In the genomic region with DNA sequence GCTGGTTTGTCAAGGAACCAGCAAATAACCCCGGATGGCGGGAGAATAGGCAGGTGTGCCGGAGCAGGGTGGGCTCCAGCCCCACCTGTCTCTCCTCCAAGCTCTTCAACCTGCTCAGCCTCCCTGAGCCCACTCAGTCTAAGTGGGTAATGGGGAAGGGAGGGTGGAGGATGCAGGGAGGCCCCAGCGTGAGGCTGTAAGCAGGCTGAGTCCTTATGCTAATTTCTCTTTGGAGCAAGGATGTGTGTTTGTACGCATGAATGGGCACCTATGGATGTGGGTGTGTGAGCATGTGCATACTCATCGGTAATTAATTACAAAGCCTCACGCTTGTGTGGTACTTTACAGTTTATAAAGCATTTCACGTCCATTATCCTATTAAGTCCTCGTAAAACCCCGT, we compare ENCODE assay signal across 19 mouse cellular contexts.
DNase-seq lines count a peak whose midpoint lies in the region; ATAC-seq and TF ChIP-seq lines count a peak whose summit lies in the region.
"Had no signal": no experiment of that assay in that cellular context is flagged by ENCODE, and none has a peak within 500 bp of the region (broad histone marks: within the 10 kb centered on the region; RNA-seq: fewer than 3 reads in every experiment).

No protein-coding gene starts in this region.

- WGBS in forebrain, embryonic 13.5 days = 13% methylated on average over 10 of the region's 10 CpGs
- WGBS in hindbrain, postnatal 0 days = 26% methylated on average over 10 of the region's 10 CpGs
- 38% methylated on average over 10 of the region's 10 CpGs for WGBS in neural tube, embryonic 13.5 days
- WGBS in kidney, embryonic 14.5 days = 71% methylated on average over 10 of the region's 10 CpGs

- peaks cover 90% of the 10 kb centered on the region for H3K27me3 ChIP-seq in forebrain, embryonic 13.5 days
- H3K27me3 ChIP-seq in hindbrain, postnatal 0 days (ENCODE audit: insufficient read depth, low read length) = peaks cover 3% of the 10 kb centered on the region
- peaks cover 68% of the 10 kb centered on the region for H3K27me3 ChIP-seq in neural tube, embryonic 13.5 days
- peaks cover 5% of the 10 kb centered on the region; the same call in 1 of the 2 replicates for H3K27me3 ChIP-seq in kidney, embryonic 14.5 days (ENCODE audit: control insufficient read depth, insufficient read depth, low read length)
- H3K27me3 ChIP-seq: intestine, embryonic 15.5 days had no signal

- peak; percentile 20 for DNase-seq in embryo, embryonic 10 days (ENCODE audit: low spot score)
- no peak for DNase-seq in embryo, embryonic 9.5 days (ENCODE audit: extremely low spot score)
- peak; percentile 39 for DNase-seq in hindbrain, postnatal 0 days (ENCODE audit: low spot score)
- no peak for DNase-seq in heart, postnatal 36 days
- DNase-seq: adrenal gland, postnatal 14 days; cerebellum, adult 9-11 months; gastrocnemius, postnatal 14 days; kidney, postnatal 10 days; lung, postnatal 14 days; right cerebral cortex, postnatal 4 days; thymus, adult 2 months had no signal

- peak overlapping the region; percentile 1; the same call in 1 of the 2 replicates for H3K27ac ChIP-seq in forebrain, embryonic 13.5 days
- no peak overlapping the region for H3K27ac ChIP-seq in hindbrain, postnatal 0 days
- peak overlapping the region; percentile 61 for H3K27ac ChIP-seq in neural tube, embryonic 13.5 days (replicated peaks)
- no peak overlapping the region for H3K27ac ChIP-seq in kidney, embryonic 14.5 days (ENCODE audit: low read depth, low read length)
- H3K27ac ChIP-seq: embryonic facial prominence, embryonic 13.5 days; intestine, embryonic 15.5 days; limb, embryonic 12.5 days; liver, embryonic 14.5 days had no signal

- no peak overlapping the region for H3K9ac ChIP-seq in forebrain, embryonic 13.5 days
- no peak overlapping the region for H3K9ac ChIP-seq in hindbrain, postnatal 0 days (replicated peaks; ENCODE audit: low read length)
- H3K9ac ChIP-seq in neural tube, embryonic 13.5 days = no peak overlapping the region
- no peak overlapping the region for H3K9ac ChIP-seq in kidney, embryonic 14.5 days (ENCODE audit: low read depth, low read length)
- H3K9ac ChIP-seq: embryonic facial prominence, embryonic 13.5 days; intestine, embryonic 15.5 days; limb, embryonic 12.5 days; liver, embryonic 14.5 days had no signal

- H3K9me3 ChIP-seq in forebrain, embryonic 13.5 days (replicated peaks) = no peaks in the 10 kb centered on the region
- no peaks in the 10 kb centered on the region for H3K9me3 ChIP-seq in hindbrain, postnatal 0 days (ENCODE audit: low read length)
- H3K9me3 ChIP-seq in neural tube, embryonic 13.5 days = no peaks in the 10 kb centered on the region
- no peaks in the 10 kb centered on the region for H3K9me3 ChIP-seq in kidney, embryonic 14.5 days (ENCODE audit: control insufficient read depth, low read length)
- H3K9me3 ChIP-seq: embryonic facial prominence, embryonic 13.5 days; intestine, embryonic 15.5 days; limb, embryonic 12.5 days had no signal

- peak overlapping the region; percentile 24 for H3K4me2 ChIP-seq in forebrain, embryonic 13.5 days
- H3K4me2 ChIP-seq in hindbrain, postnatal 0 days (ENCODE audit: low read depth, low read length) = no peak overlapping the region
- H3K4me2 ChIP-seq in neural tube, embryonic 13.5 days = 0 out of 2 replicates have a peak overlapping the region, but pooled peaks have one; percentile 3
- no peak overlapping the region for H3K4me2 ChIP-seq in kidney, embryonic 14.5 days (replicated peaks; ENCODE audit: low read depth, low read length)
- H3K4me2 ChIP-seq: embryonic facial prominence, embryonic 13.5 days; intestine, embryonic 15.5 days; limb, embryonic 12.5 days had no signal

- intact Hi-C loops in heart, postnatal 36 days (cut with DNase I) = no loop called here

- no peaks in the 10 kb centered on the region for H3K36me3 ChIP-seq in forebrain, embryonic 13.5 days (ENCODE audit: poor library complexity, severe bottlenecking)
- no peaks in the 10 kb centered on the region for H3K36me3 ChIP-seq in hindbrain, postnatal 0 days (ENCODE audit: insufficient read depth, low read length)
- no peaks in the 10 kb centered on the region for H3K36me3 ChIP-seq in neural tube, embryonic 13.5 days
- no peaks in the 10 kb centered on the region for H3K36me3 ChIP-seq in kidney, embryonic 14.5 days (ENCODE audit: control insufficient read depth, insufficient read depth, low read length)
- H3K36me3 ChIP-seq: embryonic facial prominence, embryonic 13.5 days; intestine, embryonic 15.5 days; limb, embryonic 12.5 days had no signal

- TF ChIP-seq CTCF in hindbrain, postnatal 0 days (IDR thresholded peaks at IDR 0.05; ENCODE audit: low read depth) = no peak

- peak; percentile 76 for ATAC-seq in forebrain, embryonic 13.5 days
- no peak for ATAC-seq in hindbrain, postnatal 0 days
- ATAC-seq in neural tube, embryonic 13.5 days (ENCODE audit: low read depth) = peak; percentile 79
- no peak for ATAC-seq in monocyte, adult 5-6 weeks (replicated peaks; ENCODE audit: insufficient number of reproducible peaks, low FRiP score, low TSS enrichment, poor library complexity, severe bottlenecking)
- ATAC-seq in kidney, embryonic 14.5 days (ENCODE audit: low FRiP score, low TSS enrichment) = no peak
- ATAC-seq: intestine, embryonic 15.5 days had no signal

- no peak overlapping the region for H3K4me3 ChIP-seq in forebrain, embryonic 13.5 days
- no peak overlapping the region for H3K4me3 ChIP-seq in hindbrain, postnatal 0 days (ENCODE audit: low read length)
- H3K4me3 ChIP-seq in neural tube, embryonic 13.5 days = no peak overlapping the region
- no peak overlapping the region for H3K4me3 ChIP-seq in kidney, embryonic 14.5 days (ENCODE audit: low read length)
- H3K4me3 ChIP-seq: embryonic facial prominence, embryonic 13.5 days; intestine, embryonic 15.5 days; limb, embryonic 12.5 days had no signal

- H3K4me1 ChIP-seq in forebrain, embryonic 13.5 days = peaks cover 47% of the 10 kb centered on the region
- H3K4me1 ChIP-seq in hindbrain, postnatal 0 days (ENCODE audit: insufficient read depth, low read length) = no peaks in the 10 kb centered on the region
- H3K4me1 ChIP-seq in neural tube, embryonic 13.5 days (replicated peaks) = peaks cover 38% of the 10 kb centered on the region
- peaks cover 6% of the 10 kb centered on the region; the same call in 1 of the 2 replicates for H3K4me1 ChIP-seq in kidney, embryonic 14.5 days (ENCODE audit: control insufficient read depth, insufficient read depth, low read length)
- H3K4me1 ChIP-seq: intestine, embryonic 15.5 days had no signal

Comparison
In these comparisons a context has a peak if more than half of its experiments do, and no peak if none do; other contexts are left out.
1. DNase-seq: peak in embryo, embryonic 10 days (single experiment) and hindbrain, postnatal 0 days (single experiment); none in embryo, embryonic 9.5 days (single experiment) and heart, postnatal 36 days (0 of 2).
2. ATAC-seq: peak in forebrain, embryonic 13.5 days (single experiment) and neural tube, embryonic 13.5 days (single experiment); none in hindbrain, postnatal 0 days (single experiment), monocyte, adult 5-6 weeks (single experiment) and kidney, embryonic 14.5 days (single experiment).
3. H3K27ac ChIP-seq: peak in forebrain, embryonic 13.5 days (single experiment) and neural tube, embryonic 13.5 days (single experiment); none in hindbrain, postnatal 0 days (single experiment) and kidney, embryonic 14.5 days (single experiment).
4. H3K4me2 ChIP-seq: peak in forebrain, embryonic 13.5 days (single experiment) and neural tube, embryonic 13.5 days (single experiment); none in hindbrain, postnatal 0 days (single experiment) and kidney, embryonic 14.5 days (single experiment).